Mouse (Mus musculus) liver, adult 2 months (tissue): ENCODE measurements around the gene Traf7.

Source experiments
- CTCF ChIP-seq: fragments of 200-500 bp; IDR thresholded peaks from 2 replicates; pipeline ENCODE4 v1.5.1; 2011; ENCODE audit warnings: low read depth, low read length, control low read depth
- POLR2A ChIP-seq: fragments of 200-500 bp; IDR thresholded peaks from 2 replicates; pipeline ENCODE4 v1.6.1; 2011; ENCODE audit warnings: low read length, control low read depth; ENCODE audit not compliant: insufficient read depth; ENCODE audit errors: extremely low read depth

DNA sequence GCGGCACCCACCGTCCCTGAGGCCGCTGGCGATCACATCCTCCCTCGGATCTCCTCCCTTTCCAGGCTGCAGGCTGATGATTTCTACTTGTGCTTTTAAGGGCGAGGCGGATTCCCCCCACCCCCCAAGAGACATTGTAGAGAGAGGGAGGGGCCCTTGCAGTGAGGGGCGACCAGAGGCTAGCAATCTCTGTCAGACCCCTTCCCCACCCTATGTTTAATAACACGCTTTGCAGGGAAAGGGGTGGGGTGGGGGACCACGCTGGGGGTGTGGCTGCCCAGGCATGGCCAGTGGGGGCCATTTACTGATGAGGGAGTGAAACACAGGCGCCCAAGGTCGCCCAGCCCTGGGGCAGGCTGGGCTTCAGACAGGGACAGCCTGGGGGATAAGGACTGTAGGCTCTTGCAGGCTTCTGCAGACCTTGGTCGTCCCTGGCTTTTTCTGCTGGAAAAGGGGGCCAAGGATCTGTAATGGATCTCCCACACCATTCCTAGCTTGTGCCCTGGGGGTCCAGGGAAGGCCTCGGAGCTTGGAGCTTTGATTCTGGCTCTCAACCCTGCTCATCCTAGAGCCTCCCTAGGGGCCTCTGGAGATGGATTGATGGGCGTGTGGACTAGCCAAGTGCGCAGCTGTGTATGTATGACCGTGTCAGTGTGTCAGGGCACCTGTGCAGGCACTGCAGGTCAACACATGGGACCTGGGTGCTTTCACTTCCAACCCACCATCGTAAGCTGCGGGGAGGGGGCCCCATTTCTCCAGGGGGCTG is 38.3 kb downstream of the Traf7 start:
- no peak for TF ChIP-seq CTCF
- no peak for TF ChIP-seq POLR2A
